Mouse (Mus musculus): Measurements from ENCODE around the gene Dnaaf3.

DNA sequence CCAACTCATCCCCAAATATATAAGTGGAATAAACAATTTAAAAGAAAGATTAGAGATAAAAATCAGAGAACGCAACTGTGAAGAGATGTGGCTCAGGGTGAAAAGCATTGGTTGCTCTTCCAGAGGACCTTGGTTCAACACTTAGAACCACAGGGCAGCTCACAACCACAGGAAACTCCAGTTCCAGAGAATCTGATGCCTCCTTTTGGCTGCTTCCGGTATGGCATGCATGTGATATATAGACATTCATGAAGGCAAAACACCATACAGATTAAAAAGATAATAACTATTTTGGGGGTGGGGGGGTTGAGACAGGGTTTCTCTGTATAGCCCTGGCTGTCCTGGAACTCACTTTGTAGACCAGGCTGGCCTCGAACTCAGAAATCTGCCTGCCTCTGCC is 30.4 kb upstream of the Dnaaf3 start:
- TF ChIP-seq POLR2A (IDR thresholded peaks at IDR 0.05; ENCODE audit: control insufficient read depth, low read depth, low read length) (no peak), CTCF (IDR thresholded peaks at IDR 0.05; ENCODE audit: control insufficient read depth, insufficient read depth, insufficient replicate concordance, low read depth, low read length) (no peak)
